Mouse (Mus musculus): Measurements from ENCODE around the gene Adat3. TPM values are rescaled to one million over a fixed set of nuclear protein-coding genes. Genes with fewer than 3 reads are reported as not detected.

Gene Adat3
- total RNA-seq (2014; fragmentation: Nextera tagmentation) (not detected in 2 replicates), total RNA-seq (2017) (1.2 and 1.6 TPM in 2 replicates), polyA plus RNA-seq (2012) (19.4 and 23.5 TPM in 2 replicates)

DNA sequence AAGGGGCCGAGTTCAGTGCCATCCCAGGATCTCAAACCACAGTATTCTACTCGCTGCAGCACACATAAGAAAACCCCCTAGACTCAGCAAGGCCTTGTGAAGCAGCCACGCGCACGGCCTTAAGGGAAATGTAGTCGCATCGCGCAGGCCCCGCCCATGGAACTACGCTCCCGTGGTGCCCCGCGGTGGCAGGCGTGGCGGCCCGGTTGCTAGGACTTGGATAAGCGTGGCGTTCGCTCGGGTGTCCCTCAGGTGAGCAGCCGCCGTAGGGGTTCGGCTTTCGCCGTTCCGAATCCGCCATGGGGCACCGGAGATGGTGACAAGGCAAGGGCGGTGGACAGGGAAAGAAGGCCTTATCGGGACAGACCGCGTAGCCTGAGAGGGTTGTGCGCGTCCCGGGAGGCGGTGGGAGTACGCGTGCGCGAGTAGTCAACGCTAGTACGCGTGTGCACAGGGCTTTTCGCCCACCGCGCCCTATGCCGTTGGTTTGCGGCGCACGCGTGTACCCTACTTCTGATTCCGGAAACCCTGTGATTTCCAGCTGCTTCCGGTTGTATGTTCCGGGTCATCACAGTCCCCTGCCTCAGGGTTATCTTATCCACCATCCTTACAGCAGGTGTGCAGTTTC, at the start of gene Adat3, which contains the start of gene Scamp4:
TSS of gene Adat3 (plus strand) at position 183 of the 628 bp plus-strand sequence.
TSS of gene Scamp4 (plus strand) at position 175 of the 628 bp plus-strand sequence.
- Histone ChIP-seq H3K4me3 (ENCODE audit: low read depth, low read length) (peak within 1 kb of the TSS; percentile 96), H3K4me1 (ENCODE audit: insufficient read depth, low read depth, low read length) (peaks cover 67% of the 10 kb centered on the region), H3K9me3 (replicated peaks) (no peaks in the 10 kb centered on the region), H3K27me3 (ENCODE audit: insufficient read depth, low read length) (no peaks in the 10 kb centered on the region), H3K36me3 (replicated peaks) (peaks cover 39% of the 10 kb centered on the region)
- ATAC-seq (ENCODE audit: extremely low read depth, insufficient number of reproducible peaks, low FRiP score, poor library complexity, severe bottlenecking) (peak; percentile 75), DNase-seq (ENCODE audit: low spot score) (peak; percentile 78)
- no peak for TF ChIP-seq POLR2AphosphoS5 (IDR thresholded peaks at IDR 0.05; ENCODE audit: insufficient replicate concordance, low read depth, low read length)
- TF ChIP-seq GATA2 (IDR thresholded peaks at IDR 0.05; ENCODE audit: borderline replicate concordance, low read depth, low read length) = no peak
- no peak for TF ChIP-seq CTCF (IDR thresholded peaks at IDR 0.05; ENCODE audit: low read depth, low read length)
- no peak for TF ChIP-seq GATA1 (IDR thresholded peaks at IDR 0.05; ENCODE audit: borderline replicate concordance, low read length)
- no peak for TF ChIP-seq TAL1 (conservative IDR thresholded peaks at IDR 0.05; ENCODE audit: low read depth, low read length)

DNA sequence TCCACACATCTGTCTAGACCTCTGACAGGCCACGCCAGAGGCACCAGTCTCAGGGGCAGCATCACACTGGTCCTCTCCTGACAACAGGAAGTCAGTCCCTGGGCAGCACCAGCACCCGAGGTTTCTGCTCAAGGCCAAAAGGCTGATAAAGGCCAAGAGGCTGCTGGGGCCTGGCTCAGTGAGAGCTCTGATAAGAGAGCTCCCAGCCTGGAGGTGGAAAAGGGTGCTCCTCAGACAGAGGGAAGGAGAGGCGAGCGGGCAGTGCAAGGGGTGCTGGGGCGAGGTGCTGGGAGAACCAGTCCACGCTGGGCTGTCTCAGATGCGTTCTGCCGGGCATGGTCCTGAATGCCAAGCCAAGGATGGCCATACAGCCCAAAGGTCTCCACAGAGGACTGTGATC, 49.1 kb upstream of the Adat3 start:
- Histone ChIP-seq H3K4me1 (ENCODE audit: insufficient read depth, low read depth, low read length) (peaks cover 62% of the 10 kb centered on the region), H3K9me3 (replicated peaks) (no peaks in the 10 kb centered on the region), H3K36me3 (replicated peaks) (peaks cover 88% of the 10 kb centered on the region), H3K4me3 (ENCODE audit: low read depth, low read length) (peak overlapping the region; percentile 36; the same call in 1 of the 2 replicates), H3K27me3 (ENCODE audit: insufficient read depth, low read length) (no peaks in the 10 kb centered on the region)
- DNase-seq (ENCODE audit: low spot score) = no peak
- ATAC-seq (ENCODE audit: extremely low read depth, insufficient number of reproducible peaks, low FRiP score, poor library complexity, severe bottlenecking) = peak; percentile 76
- TF ChIP-seq GATA2 (IDR thresholded peaks at IDR 0.05; ENCODE audit: borderline replicate concordance, low read depth, low read length) = no peak

DNA sequence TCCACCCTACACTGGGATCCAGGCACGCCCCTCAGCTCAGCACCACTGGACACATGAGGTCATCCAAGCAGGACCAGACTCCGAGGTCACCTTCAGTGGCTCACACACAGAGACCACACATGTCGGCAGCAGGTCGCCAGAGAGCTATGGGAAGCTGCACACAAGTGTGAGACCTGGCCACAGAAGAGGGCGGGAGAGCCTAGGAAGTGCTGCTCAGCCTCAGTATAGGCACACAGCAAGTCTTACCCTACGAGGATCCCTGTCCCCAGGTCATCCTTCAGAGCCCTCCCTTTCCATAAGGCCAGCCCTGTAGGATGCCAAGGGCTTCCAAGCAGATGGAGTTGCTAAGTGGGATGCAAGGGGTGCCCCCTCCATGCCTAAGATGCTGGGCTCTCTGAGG, 48.7 kb upstream of the Adat3 start:
- TF ChIP-seq GATA1 (IDR thresholded peaks at IDR 0.05; ENCODE audit: borderline replicate concordance, low read length) = no peak
- no peak for TF ChIP-seq CTCF (IDR thresholded peaks at IDR 0.05; ENCODE audit: low read depth, low read length)
- TF ChIP-seq GATA2 (IDR thresholded peaks at IDR 0.05; ENCODE audit: borderline replicate concordance, low read depth, low read length) = no peak
- TF ChIP-seq TAL1 (conservative IDR thresholded peaks at IDR 0.05; ENCODE audit: low read depth, low read length) = no peak
- no peak for TF ChIP-seq POLR2AphosphoS5 (IDR thresholded peaks at IDR 0.05; ENCODE audit: insufficient replicate concordance, low read depth, low read length)
- ATAC-seq (ENCODE audit: extremely low read depth, insufficient number of reproducible peaks, low FRiP score, poor library complexity, severe bottlenecking) (no peak), DNase-seq (ENCODE audit: low spot score) (no peak)
- H3K36me3 ChIP-seq (replicated peaks) = peaks cover 88% of the 10 kb centered on the region
- H3K9me3 ChIP-seq (replicated peaks) = no peaks in the 10 kb centered on the region
- H3K27me3 ChIP-seq (ENCODE audit: insufficient read depth, low read length) = no peaks in the 10 kb centered on the region
- H3K4me3 ChIP-seq (ENCODE audit: low read depth, low read length) = peak overlapping the region; percentile 36; the same call in 1 of the 2 replicates
- peaks cover 65% of the 10 kb centered on the region for H3K4me1 ChIP-seq (ENCODE audit: insufficient read depth, low read depth, low read length)

DNA sequence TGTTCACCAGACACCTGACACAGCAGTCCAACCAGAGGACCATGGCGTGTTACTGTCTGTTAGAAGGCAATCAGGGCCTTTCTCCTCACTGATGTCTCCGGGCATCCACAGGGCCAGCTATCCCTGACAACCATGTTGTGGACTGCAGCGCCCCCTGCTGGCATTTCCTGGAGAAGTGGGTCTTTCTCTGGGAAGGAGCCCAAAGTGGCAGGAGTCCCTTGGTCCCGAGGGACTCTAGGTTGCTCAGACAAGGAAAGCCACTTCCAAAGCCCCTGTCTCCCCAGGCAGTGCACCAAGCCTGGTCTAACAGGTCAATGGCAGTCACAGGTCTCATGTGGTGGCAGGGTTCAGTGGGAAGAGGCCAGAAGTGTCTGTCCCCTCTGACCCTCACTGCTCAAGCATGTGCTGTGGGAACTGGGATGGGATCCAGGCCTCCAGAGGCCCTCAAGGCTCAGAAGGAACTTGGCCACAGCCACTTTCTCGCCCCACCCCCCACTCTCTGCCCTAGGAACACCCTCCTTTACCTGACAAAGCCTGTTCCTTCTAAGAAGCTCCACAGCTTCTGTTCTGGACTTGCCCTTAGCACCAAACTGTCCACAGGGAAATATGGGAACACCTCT, 45.2 kb upstream of the Adat3 start:
- Histone ChIP-seq H3K36me3 (replicated peaks) (peaks cover 66% of the 10 kb centered on the region), H3K27me3 (ENCODE audit: insufficient read depth, low read length) (no peaks in the 10 kb centered on the region), H3K9me3 (replicated peaks) (no peaks in the 10 kb centered on the region), H3K4me1 (ENCODE audit: insufficient read depth, low read depth, low read length) (peaks cover 74% of the 10 kb centered on the region), H3K4me3 (ENCODE audit: low read depth, low read length) (no peak overlapping the region; the same call in 1 of the 2 replicates)
- no peak for ATAC-seq (ENCODE audit: extremely low read depth, insufficient number of reproducible peaks, low FRiP score, poor library complexity, severe bottlenecking)
- DNase-seq (ENCODE audit: low spot score) = no peak
- no peak for TF ChIP-seq GATA1 (IDR thresholded peaks at IDR 0.05; ENCODE audit: borderline replicate concordance, low read length)
- TF ChIP-seq POLR2AphosphoS5 (IDR thresholded peaks at IDR 0.05; ENCODE audit: insufficient replicate concordance, low read depth, low read length) = no peak
- no peak for TF ChIP-seq GATA2 (IDR thresholded peaks at IDR 0.05; ENCODE audit: borderline replicate concordance, low read depth, low read length)
- TF ChIP-seq TAL1 (conservative IDR thresholded peaks at IDR 0.05; ENCODE audit: low read depth, low read length) = no peak
- TF ChIP-seq CTCF (IDR thresholded peaks at IDR 0.05; ENCODE audit: low read depth, low read length) = peak; percentile 60; the same call in 1 of the 2 replicates

DNA sequence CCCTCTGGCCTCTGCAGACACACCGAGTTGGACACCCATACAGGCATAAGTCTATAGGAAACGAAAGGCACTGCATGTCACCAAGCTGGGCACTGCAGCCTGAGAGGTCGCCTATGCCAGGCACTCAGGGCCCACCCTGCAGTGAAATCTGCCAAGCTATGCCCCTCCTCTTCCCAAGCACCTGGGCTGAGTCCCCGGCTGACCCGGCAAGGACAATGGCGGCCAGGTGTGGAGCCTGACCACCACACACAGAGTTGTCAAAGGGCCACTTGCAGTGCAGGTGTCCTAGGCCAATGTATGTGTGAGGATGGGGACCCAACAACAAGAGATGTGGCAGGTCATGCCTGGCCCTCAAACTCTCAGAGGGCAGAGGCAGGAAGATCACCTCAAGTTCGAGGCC, 43.2 kb upstream of the Adat3 start:
- DNase-seq (ENCODE audit: low spot score) = no peak
- H3K4me1 ChIP-seq (ENCODE audit: insufficient read depth, low read depth, low read length) = peaks cover 59% of the 10 kb centered on the region
- no peaks in the 10 kb centered on the region for H3K9me3 ChIP-seq (replicated peaks)
- no peak for ATAC-seq (ENCODE audit: extremely low read depth, insufficient number of reproducible peaks, low FRiP score, poor library complexity, severe bottlenecking)
- TF ChIP-seq TAL1 (conservative IDR thresholded peaks at IDR 0.05; ENCODE audit: low read depth, low read length) (no peak), POLR2AphosphoS5 (IDR thresholded peaks at IDR 0.05; ENCODE audit: insufficient replicate concordance, low read depth, low read length) (no peak), GATA2 (IDR thresholded peaks at IDR 0.05; ENCODE audit: borderline replicate concordance, low read depth, low read length) (no peak), CTCF (IDR thresholded peaks at IDR 0.05; ENCODE audit: low read depth, low read length) (no peak), GATA1 (IDR thresholded peaks at IDR 0.05; ENCODE audit: borderline replicate concordance, low read length) (no peak)
- H3K36me3 ChIP-seq (replicated peaks) = peaks cover 59% of the 10 kb centered on the region
- peak overlapping the region; percentile 66; the same call in 1 of the 2 replicates for H3K4me3 ChIP-seq (ENCODE audit: low read depth, low read length)
- no peaks in the 10 kb centered on the region for H3K27me3 ChIP-seq (ENCODE audit: insufficient read depth, low read length)

DNA sequence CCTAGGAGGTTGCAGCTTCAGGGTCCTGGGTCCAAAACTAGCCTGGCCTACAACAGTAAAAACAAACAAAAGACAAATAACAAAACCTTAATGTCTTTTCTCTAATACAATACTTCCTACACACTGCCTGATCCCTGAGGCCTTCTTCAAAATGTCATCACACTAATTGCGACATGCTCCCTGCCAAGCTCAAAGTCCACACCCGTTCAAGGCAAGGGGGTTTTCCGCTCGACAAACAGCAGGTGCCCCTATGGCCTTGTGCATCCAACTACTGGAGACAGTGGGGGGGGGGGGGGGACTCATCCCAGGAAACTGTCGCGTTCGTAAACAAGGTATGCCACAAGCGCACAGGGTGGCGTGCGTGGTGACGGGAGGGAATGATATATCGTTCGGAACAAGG, 42.1 kb upstream of the Adat3 start:
- DNase-seq (ENCODE audit: low spot score) (no peak), ATAC-seq (ENCODE audit: extremely low read depth, insufficient number of reproducible peaks, low FRiP score, poor library complexity, severe bottlenecking) (no peak)
- peaks cover 50% of the 10 kb centered on the region for H3K4me1 ChIP-seq (ENCODE audit: insufficient read depth, low read depth, low read length)
- H3K9me3 ChIP-seq (replicated peaks) = no peaks in the 10 kb centered on the region
- TF ChIP-seq TAL1 (conservative IDR thresholded peaks at IDR 0.05; ENCODE audit: low read depth, low read length) = no peak
- no peak for TF ChIP-seq GATA1 (IDR thresholded peaks at IDR 0.05; ENCODE audit: borderline replicate concordance, low read length)
- TF ChIP-seq CTCF (IDR thresholded peaks at IDR 0.05; ENCODE audit: low read depth, low read length) = no peak
- no peak for TF ChIP-seq POLR2AphosphoS5 (IDR thresholded peaks at IDR 0.05; ENCODE audit: insufficient replicate concordance, low read depth, low read length)
- no peak for TF ChIP-seq GATA2 (IDR thresholded peaks at IDR 0.05; ENCODE audit: borderline replicate concordance, low read depth, low read length)
- H3K36me3 ChIP-seq (replicated peaks) = peaks cover 63% of the 10 kb centered on the region
- no peaks in the 10 kb centered on the region for H3K27me3 ChIP-seq (ENCODE audit: insufficient read depth, low read length)
- peak overlapping the region; percentile 92 for H3K4me3 ChIP-seq (ENCODE audit: low read depth, low read length)
